Mouse (Mus musculus) hindlimb bud, embryonic 11.5 days (tissue): ENCODE measurements around the gene Fgd3.

Experiments
- DNase-seq: peaks from one replicate; pipeline ENCODE4 v3.0.0-alpha.2; 2012; ENCODE audit warnings: low read depth, low spot score; ENCODE audit errors: extremely low spot score

Fgd3 gene

GRCm38 (mm10) chr13:49320040-49320439 is at the start of gene Fgd3:
Gene Fgd3, minus strand, starts transcription at chr13:49320311.
- no peak for DNase-seq

- DNase-seq, result no peak
These were observed 49.3 kb upstream of the Fgd3 start for GRCm38 (mm10) chr13:49369404-49369803.

- no peak for DNase-seq
These were observed 47.7 kb upstream of the Fgd3 start for GRCm38 (mm10) chr13:49367657-49368440.

GRCm38 (mm10) chr13:49364716-49365115 is 44.6 kb upstream of the Fgd3 start:
- DNase-seq, result no peak

GRCm38 (mm10) chr13:49362804-49363203 is 42.7 kb upstream of the Fgd3 start:
- DNase-seq, result no peak

- DNase-seq, result no peak
These were observed 42.3 kb upstream of the Fgd3 start for GRCm38 (mm10) chr13:49362364-49362763.

GRCm38 (mm10) chr13:49360906-49361406 is 40.8 kb upstream of the Fgd3 start:
- DNase-seq, result no peak

GRCm38 (mm10) chr13:49358184-49358583 is 38.1 kb upstream of the Fgd3 start:
- no peak for DNase-seq

- DNase-seq, result no peak
These were observed 37.4 kb upstream of the Fgd3 start for GRCm38 (mm10) chr13:49357367-49358026.

- DNase-seq, result no peak
These were observed 36.0 kb upstream of the Fgd3 start for GRCm38 (mm10) chr13:49356090-49356489.

GRCm38 (mm10) chr13:49355461-49356061 is 35.5 kb upstream of the Fgd3 start:
- DNase-seq, result no peak

GRCm38 (mm10) chr13:49353991-49354507 is 33.9 kb upstream of the Fgd3 start:
- no peak for DNase-seq

GRCm38 (mm10) chr13:49353422-49353821 is 33.3 kb upstream of the Fgd3 start:
- DNase-seq, result no peak

GRCm38 (mm10) chr13:49352581-49353159 is 32.6 kb upstream of the Fgd3 start:
- DNase-seq, result no peak

GRCm38 (mm10) chr13:49349836-49350505 is 29.9 kb upstream of the Fgd3 start:
- DNase-seq, result no peak

- DNase-seq, result no peak
These were observed 29.2 kb upstream of the Fgd3 start for GRCm38 (mm10) chr13:49349335-49349734.

GRCm38 (mm10) chr13:49348522-49348921 is 28.4 kb upstream of the Fgd3 start:
- no peak for DNase-seq

- DNase-seq, result no peak
These were observed 25.4 kb upstream of the Fgd3 start for GRCm38 (mm10) chr13:49345476-49345875.

- DNase-seq, result no peak
These were observed 24.5 kb upstream of the Fgd3 start for GRCm38 (mm10) chr13:49344567-49344966.

GRCm38 (mm10) chr13:49342723-49343100 is 22.6 kb upstream of the Fgd3 start:
- DNase-seq, result no peak
